Mouse (Mus musculus) brain, embryonic 14.5 days (tissue): ENCODE data around the gene Slc38a1.

Experiments used
- CTCF ChIP-seq: fragments of 200-500 bp; IDR thresholded peaks from 2 replicates; pipeline ENCODE4 v1.5.1; 2012; ENCODE audit warnings: inconsistent platforms, mild to moderate bottlenecking, moderate library complexity, borderline replicate concordance; ENCODE audit not compliant: insufficient read depth, insufficient read length; ENCODE audit errors: extremely low read depth
- POLR2A ChIP-seq: fragments of 200-500 bp; IDR thresholded peaks from 2 replicates; pipeline ENCODE4 v1.6.1; 2012; ENCODE audit warnings: mild to moderate bottlenecking, inconsistent platforms, borderline replicate concordance; ENCODE audit not compliant: poor library complexity, insufficient read depth, insufficient read length, severe bottlenecking; ENCODE audit errors: extremely low read depth

DNA sequence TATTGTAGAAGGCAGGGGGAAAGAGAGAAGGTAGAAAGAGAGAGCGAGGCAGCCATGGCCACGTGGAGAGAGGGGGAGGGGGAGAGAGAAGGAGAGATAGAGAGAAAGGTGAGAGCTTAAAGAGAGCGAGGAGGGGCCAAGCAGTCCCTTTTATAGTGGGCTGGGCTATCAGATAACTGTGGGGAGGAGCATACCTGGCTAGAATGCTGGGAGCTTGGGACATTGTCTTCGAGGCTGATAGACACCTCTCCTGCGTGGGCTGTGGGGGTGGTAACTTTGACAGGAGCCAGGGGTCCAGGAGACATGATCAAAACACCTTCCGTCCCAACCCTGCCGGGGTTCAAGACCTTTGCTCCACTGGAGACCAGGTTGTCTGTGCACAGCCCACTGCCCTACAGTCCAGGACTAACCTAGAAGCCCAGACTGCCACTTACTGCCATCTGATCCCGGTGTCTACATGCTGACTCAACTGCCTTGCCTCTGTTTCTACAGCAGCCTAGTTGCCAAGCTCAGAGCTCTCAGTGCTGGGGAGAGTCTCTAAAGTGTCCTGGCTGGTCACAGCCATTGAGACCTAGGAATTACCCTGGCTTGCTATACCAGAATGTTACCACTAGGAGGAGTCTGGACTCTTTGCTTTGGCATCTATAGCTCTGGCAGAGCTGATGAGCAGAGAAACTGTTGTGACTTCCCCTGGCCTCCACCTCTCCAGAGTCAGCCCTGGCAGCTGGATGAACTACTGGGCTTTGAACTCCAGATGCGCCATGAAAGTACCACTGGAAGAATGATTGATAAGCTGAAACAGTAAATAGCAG lies 90.9 kb downstream of the Slc38a1 start:
- TF ChIP-seq POLR2A (no peak), CTCF (peak; percentile 80)
